8 mouse cellular contexts compared by ENCODE assay signal in genomic region chr10:52232196-52233176, GRCm38 (mm10). TPM values are rescaled to one million over a fixed set of nuclear protein-coding genes. Genes with fewer than 3 reads are reported as not detected.
A peak's percentile ranks its signal among the peaks of the same experiment; 100 is the strongest.
DNase-seq lines count a peak whose midpoint lies in the region; ATAC-seq and TF ChIP-seq lines count a peak whose summit lies in the region.

No protein-coding gene starts in this region.

- WGBS in forebrain, embryonic 16.5 days = 11% methylated on average over 21 of the region's 21 CpGs
- 10% methylated on average over 21 of the region's 21 CpGs for WGBS in liver, embryonic 11.5 days
- 13% methylated on average over 21 of the region's 21 CpGs for WGBS in midbrain, postnatal 0 days

- no peaks in the 10 kb centered on the region for H3K36me3 ChIP-seq in forebrain, embryonic 16.5 days (ENCODE audit: control insufficient read depth, insufficient read depth)
- H3K36me3 ChIP-seq in liver, embryonic 11.5 days (ENCODE audit: control insufficient read depth, insufficient read depth, low read length) = no peaks in the 10 kb centered on the region
- no peaks in the 10 kb centered on the region for H3K36me3 ChIP-seq in midbrain, postnatal 0 days (ENCODE audit: insufficient read depth, low read length)

- no peaks in the 10 kb centered on the region for H3K27me3 ChIP-seq in forebrain, embryonic 16.5 days (replicated peaks; ENCODE audit: control insufficient read depth, insufficient read depth, low read length)
- no peaks in the 10 kb centered on the region for H3K27me3 ChIP-seq in liver, embryonic 11.5 days (replicated peaks; ENCODE audit: control insufficient read depth, insufficient read depth, low read length)
- H3K27me3 ChIP-seq in midbrain, postnatal 0 days (ENCODE audit: insufficient read depth, low read length) = no peaks in the 10 kb centered on the region

- H3K27ac ChIP-seq in forebrain, embryonic 16.5 days (ENCODE audit: low read length) = no peak overlapping the region
- H3K27ac ChIP-seq in liver, embryonic 11.5 days (ENCODE audit: low read depth, low read length) = 0 out of 2 replicates have a peak overlapping the region, but pooled peaks have one; percentile 0
- no peak overlapping the region for H3K27ac ChIP-seq in midbrain, postnatal 0 days (ENCODE audit: low read depth, low read length)

- peak; percentile 69 for TF ChIP-seq CTCF in midbrain, postnatal 0 days (IDR thresholded peaks at IDR 0.05)

- peak; percentile 39 for DNase-seq in left cerebral cortex, postnatal 4 days
- DNase-seq in left cerebral cortex, adult 11 months (ENCODE audit: low spot score) = no peak
- DNase-seq in cerebellum, adult 11 months = peak; percentile 20
- DNase-seq in induced T-regulatory cell, adult 2 months (ENCODE audit: low read depth) = peak; percentile 18
- peak; percentile 40 for DNase-seq in liver, embryonic 11.5 days (ENCODE audit: low spot score)
- DNase-seq in midbrain, postnatal 0 days (ENCODE audit: low spot score) = peak; percentile 68
- DNase-seq in thymus, postnatal 25 days = peak; percentile 24

- intact Hi-C loops in left cerebral cortex, postnatal 4 days (cut with DNase I) = loop anchor here (5.0 kb wide), 1 partner anchor 90 kb away; no protein-coding TSS in a partner anchor

- ATAC-seq in forebrain, embryonic 16.5 days = peak; percentile 16
- ATAC-seq in liver, embryonic 11.5 days (replicated peaks; ENCODE audit: low FRiP score) = 0 out of 2 replicates have a peak, but pooled peaks have one; percentile 48
- ATAC-seq in midbrain, postnatal 0 days (ENCODE audit: low FRiP score) = peak; percentile 57; the same call in 1 of the 2 replicates

- H3K9ac ChIP-seq in forebrain, embryonic 16.5 days (replicated peaks; ENCODE audit: low read depth, low read length) = no peak overlapping the region
- 0 out of 2 replicates have a peak overlapping the region, but pooled peaks have one; percentile 31 for H3K9ac ChIP-seq in liver, embryonic 11.5 days (ENCODE audit: low read depth, low read length)
- H3K9ac ChIP-seq in midbrain, postnatal 0 days (replicated peaks; ENCODE audit: low read length, poor library complexity, severe bottlenecking) = no peak overlapping the region

- H3K9me3 ChIP-seq in forebrain, embryonic 16.5 days (ENCODE audit: control insufficient read depth, low read length) = no peaks in the 10 kb centered on the region
- H3K9me3 ChIP-seq in liver, embryonic 11.5 days (ENCODE audit: control insufficient read depth, low read length) = no peaks in the 10 kb centered on the region
- H3K9me3 ChIP-seq in midbrain, postnatal 0 days (ENCODE audit: low read length) = no peaks in the 10 kb centered on the region

- H3K4me3 ChIP-seq in forebrain, embryonic 16.5 days (replicated peaks; ENCODE audit: low read length) = peak overlapping the region; percentile 96
- peak overlapping the region; percentile 80 for H3K4me3 ChIP-seq in liver, embryonic 11.5 days (ENCODE audit: low read depth, low read length)
- H3K4me3 ChIP-seq in midbrain, postnatal 0 days (ENCODE audit: low read depth, low read length) = peak overlapping the region; percentile 88

- peaks cover 13% of the 10 kb centered on the region for H3K4me1 ChIP-seq in forebrain, embryonic 16.5 days (replicated peaks; ENCODE audit: control insufficient read depth, insufficient read depth, low read length)
- no peaks in the 10 kb centered on the region for H3K4me1 ChIP-seq in liver, embryonic 11.5 days (replicated peaks; ENCODE audit: control insufficient read depth, insufficient read depth, low read length)
- no peaks in the 10 kb centered on the region for H3K4me1 ChIP-seq in midbrain, postnatal 0 days (ENCODE audit: insufficient read depth, low read length)

- peak overlapping the region; percentile 82 for H3K4me2 ChIP-seq in forebrain, embryonic 16.5 days (ENCODE audit: low read length)
- peak overlapping the region; percentile 93 for H3K4me2 ChIP-seq in liver, embryonic 11.5 days
- peak overlapping the region; percentile 90 for H3K4me2 ChIP-seq in midbrain, postnatal 0 days (ENCODE audit: low read depth, low read length, poor library complexity, severe bottlenecking)

RNA-seq across cellular contexts. Expression of gene Dcbld1, which starts 0.9 kb away (rescaled TPM):
- total RNA-seq in left cerebral cortex, postnatal 4 days (2021) = 10 to 100 TPM; 11.6 to 12.6 TPM
- 20.1 and 22.0 TPM in 2 replicates for polyA plus RNA-seq in forebrain, embryonic 16.5 days (2015; fragmentation: Nextera tagmentation; extraction: Ambion mirVana)
- 11.9 and 13.5 TPM in 2 replicates for polyA plus RNA-seq in liver, embryonic 11.5 days (2014; fragmentation: Nextera tagmentation; extraction: Ambion mirVana)
- total RNA-seq in midbrain, postnatal 0 days (2014; rRNA removed) = 11.8 and 12.6 TPM in 2 replicates
- 19.3 and 20.5 TPM in 2 replicates for polyA plus RNA-seq in midbrain, postnatal 0 days (2015; fragmentation: Nextera tagmentation; extraction: Ambion mirVana)

RNA-seq across cellular contexts. Expression of gene Ros1, which starts 37.4 kb away (rescaled TPM):
- not detected for total RNA-seq in left cerebral cortex, postnatal 4 days (2021)
- not detected in 2 replicates for polyA plus RNA-seq in forebrain, embryonic 16.5 days (2015; fragmentation: Nextera tagmentation; extraction: Ambion mirVana)
- 0.09 TPM in 1 of 2 replicates, not detected in the other for polyA plus RNA-seq in liver, embryonic 11.5 days (2014; fragmentation: Nextera tagmentation; extraction: Ambion mirVana)
- not detected in 2 replicates for total RNA-seq in midbrain, postnatal 0 days (2014; rRNA removed)
- polyA plus RNA-seq in midbrain, postnatal 0 days (2015; fragmentation: Nextera tagmentation; extraction: Ambion mirVana) = not detected in 2 replicates
